Mouse (Mus musculus) neural tube, embryonic 10.5 days (tissue): ENCODE measurements around the gene Cacna1e.

Experiments
- DNase-seq: peaks from one replicate; pipeline ENCODE4 v3.0.0-alpha.2; 2017; ENCODE audit warnings: low spot score; ENCODE audit errors: extremely low spot score

Cacna1e gene

DNA sequence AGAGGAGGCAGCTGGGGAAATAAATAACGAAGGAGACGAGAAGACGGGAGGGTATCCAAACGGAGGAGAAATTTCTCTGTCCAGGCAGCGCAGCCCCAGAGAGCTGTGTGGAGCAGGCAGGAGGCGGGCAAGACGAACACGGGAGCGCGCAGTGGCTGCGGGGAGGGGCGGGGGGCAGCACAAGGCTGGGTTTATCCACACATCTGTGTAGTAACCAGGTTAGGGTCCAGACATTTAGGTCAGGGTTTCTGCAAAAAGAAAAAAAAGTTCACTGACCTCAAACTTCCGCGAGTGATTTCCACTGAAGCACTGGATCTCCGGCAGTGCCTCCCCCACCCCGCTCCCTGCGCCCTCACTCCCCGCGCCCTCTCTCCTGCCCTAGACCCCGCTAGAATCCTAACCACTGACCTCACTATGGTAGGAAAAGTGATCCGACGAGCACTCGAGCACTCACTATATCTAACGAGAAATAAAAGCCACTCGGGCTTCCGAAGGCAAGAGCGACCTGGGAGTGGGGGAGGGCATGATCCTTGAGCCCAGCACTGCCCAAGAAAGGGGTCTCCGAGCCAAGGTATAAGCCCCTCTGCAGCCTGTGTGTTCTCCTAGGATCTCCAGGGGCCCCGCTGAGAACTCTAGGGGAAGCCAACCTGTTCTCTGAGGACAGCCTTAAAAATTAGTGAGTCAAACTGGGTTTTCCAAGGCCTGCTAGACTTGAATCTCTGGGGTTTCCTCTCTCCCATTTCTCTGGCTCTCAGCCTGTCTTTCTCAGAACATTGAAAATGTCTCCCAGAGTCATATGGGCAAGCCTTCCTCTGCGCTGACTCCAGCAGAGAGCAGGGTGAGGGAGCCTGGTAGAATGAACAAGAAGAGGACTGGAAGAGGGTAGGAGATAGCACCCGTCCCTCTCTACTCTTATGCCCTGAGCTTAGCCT is at the start of gene Cacna1e:
Gene Cacna1e (minus strand): TSS at position 227 of the 932 bp plus-strand sequence.
- peak; percentile 53 for DNase-seq

DNA sequence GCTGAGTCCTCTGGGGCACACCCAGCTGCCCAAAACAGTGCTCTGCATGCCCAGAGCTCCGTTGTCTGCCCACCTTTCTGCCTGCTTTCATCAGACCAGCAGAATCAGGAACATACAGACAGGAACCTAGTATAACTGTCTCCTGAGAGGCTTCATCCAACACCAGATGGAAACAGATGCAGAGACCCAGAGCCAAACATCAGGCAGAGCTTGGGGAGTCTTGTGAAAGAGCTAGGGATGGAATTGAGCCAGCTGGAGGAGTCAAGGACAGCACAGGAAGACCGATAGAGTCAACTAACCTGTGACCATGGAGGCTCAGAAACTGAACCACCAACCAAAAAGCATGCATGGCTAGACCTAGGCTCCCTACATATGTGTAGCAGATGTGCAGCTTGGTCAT is 34.1 kb upstream of the Cacna1e start:
- DNase-seq = no peak

DNA sequence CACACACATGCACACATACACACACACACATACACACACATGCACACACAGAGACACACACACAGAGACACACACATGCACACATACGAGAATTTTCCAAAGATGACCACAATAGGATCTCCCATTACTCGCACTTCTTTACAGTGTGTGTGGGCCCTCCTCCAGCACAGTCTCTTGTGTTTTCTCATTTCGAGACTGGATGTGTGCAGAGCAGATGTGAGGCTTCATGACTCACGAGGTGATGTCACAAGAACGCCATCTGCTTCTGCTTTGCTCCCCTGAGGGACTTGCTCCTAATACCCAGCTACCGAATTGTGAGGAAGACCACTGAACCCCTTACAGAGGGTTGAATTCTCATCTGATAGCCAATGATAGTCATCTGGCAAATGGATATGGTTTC is 33.1 kb upstream of the Cacna1e start:
- no peak for DNase-seq

DNA sequence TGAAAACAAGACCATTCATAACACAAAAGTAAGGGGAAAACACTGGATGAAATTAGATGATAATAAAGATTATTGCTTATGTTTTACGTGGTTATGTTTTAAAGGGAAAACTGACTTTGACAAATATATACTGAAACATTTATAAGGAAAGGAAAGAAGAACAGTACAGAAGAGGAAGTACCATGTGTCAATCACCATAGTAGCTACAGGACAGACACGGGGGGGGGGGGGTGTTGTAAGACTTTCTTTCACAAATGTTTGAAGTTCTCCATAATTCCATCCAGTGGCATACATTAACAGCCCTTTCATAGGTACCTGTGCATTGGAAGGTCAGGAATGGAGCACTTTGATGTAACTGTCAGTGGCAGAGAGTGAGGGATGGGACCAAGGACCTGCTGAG is 25.3 kb upstream of the Cacna1e start:
- DNase-seq = no peak

DNA sequence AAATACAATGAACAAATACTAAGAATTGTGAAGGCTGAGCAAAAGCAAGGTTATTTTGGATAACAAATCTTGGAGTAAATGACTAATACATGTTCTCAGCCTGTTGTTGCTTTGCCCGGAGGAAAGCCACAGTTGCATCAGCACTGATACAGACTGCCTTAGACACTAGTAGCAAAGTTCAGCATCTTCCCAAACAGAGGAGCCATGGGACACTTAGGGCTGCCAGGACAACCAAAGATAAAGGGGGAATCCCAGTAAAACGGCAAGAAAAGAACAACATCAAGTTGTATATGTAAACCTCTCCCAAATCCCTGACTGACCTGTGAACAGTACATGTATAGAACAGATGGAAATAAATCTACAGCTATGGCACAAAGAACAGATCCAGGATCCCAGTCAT is 13.1 kb upstream of the Cacna1e start:
- no peak for DNase-seq

DNA sequence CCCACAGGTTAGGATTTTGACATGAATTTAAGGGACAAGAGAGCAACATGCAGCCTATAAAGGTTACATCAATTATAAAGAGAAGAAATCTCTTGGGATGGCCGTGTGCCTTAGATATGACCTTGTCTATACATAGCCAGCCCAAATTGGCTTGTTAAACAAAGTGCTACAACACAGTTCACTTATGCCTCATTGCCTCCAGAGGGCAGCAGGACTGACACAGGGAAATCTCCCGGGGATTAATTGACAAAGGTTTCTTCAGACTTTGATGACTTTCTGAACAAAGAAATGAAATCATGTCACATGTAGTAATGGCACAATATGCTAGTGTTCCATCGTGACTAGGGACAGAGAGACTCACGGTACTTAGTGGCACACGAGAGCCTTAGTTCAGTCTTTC is 5.9 kb upstream of the Cacna1e start:
- no peak for DNase-seq

DNA sequence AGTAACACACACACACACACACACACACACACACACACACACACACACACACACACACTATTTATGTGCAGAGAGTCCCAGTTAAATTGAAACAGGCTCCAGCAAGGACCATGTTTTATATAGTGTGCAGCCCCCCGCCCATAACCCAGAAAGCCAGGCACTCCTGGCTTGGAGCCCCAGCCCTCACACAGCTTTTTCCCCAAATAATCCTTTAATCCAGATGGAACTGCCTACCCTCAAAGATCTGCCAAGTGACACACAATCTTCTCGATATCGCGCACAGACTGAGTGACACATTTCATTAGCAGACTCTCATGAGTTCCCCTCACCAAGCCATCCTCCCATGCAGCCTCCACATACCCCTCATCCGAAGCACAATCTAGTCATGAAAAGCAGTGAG is 4.2 kb upstream of the Cacna1e start:
- no peak for DNase-seq

DNA sequence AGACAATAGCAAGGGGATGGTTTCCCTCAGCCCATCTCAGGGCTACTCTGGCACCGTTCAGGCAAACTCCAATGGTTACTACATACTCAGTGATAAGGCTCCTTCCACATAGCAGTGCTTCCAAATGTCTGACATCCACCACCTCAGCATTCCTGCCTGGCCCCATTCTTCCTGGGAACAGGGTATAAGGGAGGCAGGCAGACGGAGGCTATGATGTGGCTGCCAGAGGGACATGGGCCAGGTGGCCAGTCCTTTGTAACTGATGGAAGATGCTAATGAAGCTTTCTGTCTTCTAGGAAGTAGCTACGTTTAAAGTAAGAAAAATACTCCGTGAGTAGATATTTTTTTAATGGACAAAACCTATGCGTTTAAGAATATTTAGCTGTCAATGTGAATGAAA is 3.7 kb upstream of the Cacna1e start:
- DNase-seq = no peak

DNA sequence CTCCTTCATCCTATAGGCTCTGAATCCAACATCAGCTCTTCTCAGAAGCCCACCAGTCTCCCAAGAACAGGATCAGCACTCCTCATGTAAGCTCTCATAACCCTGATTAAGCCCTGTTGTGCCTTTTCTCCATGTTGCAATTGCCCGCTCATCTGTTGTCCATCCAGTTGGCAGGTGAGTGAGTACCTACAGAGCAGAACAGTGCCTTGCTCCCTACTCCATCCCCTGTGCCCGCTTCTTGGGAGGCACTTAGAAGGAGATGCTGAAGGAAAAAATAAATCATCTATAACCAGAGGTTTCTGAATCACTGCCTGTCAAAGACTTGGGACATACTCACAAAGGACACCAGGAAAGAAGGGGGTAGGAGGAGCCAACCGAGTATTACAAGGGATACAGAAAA is 3.2 kb upstream of the Cacna1e start:
- no peak for DNase-seq

DNA sequence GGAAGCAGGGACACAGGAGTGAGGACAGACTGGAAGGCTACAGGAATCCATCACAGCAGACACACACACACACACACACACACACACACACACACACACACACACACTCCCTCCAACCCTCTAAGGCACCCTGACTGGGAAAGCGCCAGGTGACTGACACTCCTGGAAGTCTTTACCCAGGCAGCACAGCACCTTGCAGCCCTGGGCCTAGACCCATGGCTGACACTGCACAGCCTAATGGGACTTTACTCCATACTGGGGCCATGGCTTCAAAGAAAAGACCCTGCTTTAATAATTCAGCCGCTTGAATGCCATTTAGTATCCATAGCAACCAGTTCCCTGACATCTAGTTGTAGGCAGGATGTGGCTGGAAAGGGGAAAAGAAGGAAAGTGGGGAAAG is 2.3 kb upstream of the Cacna1e start:
- no peak for DNase-seq

DNA sequence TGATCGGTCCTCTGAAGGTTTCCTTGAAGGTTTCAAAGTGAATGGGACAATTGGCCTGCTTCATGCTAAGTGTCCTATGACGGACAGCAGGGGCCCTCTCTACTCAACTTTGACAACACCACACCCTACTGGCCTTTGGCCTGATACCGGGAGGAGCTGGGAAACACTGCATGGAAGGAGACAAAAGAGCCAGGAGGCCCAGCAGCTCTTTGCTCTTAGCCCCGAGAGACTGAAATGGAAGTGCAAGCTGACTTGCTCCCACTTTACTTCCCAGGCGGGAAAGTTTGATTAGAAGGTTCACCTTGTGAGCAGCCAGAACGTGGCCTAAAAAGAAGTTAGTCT is 877 bp upstream of the Cacna1e start:
- no peak for DNase-seq

DNA sequence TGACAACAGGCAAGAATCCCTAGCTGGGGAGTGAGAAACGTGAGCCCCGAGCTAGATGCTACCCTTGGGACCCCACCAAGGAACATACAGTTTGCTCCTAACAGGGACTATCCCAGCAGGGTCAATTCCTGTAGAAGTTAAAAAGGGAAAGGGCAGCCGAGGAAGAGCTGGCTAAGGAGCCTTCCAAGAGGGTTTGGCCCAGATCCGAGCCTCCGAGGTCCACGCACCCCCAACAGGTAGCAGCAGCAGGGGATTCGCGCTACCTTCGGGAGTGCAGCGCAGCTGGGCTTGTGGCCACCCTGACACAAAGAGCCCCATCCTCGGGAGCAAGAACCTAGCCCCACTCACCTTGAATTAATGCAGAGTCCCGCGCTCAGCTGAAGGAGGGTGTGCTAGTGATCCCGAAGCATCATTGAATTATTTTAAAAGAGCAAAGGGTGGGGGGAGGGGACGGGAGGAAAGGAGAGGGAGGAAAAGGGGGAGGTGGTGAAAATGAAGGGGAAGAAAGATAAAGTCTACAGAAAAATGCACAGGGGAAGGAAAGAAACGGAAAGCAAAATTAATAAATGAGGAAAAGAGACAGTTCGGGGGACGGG is 607 bp downstream of the Cacna1e start:
- DNase-seq = peak; percentile 22

DNA sequence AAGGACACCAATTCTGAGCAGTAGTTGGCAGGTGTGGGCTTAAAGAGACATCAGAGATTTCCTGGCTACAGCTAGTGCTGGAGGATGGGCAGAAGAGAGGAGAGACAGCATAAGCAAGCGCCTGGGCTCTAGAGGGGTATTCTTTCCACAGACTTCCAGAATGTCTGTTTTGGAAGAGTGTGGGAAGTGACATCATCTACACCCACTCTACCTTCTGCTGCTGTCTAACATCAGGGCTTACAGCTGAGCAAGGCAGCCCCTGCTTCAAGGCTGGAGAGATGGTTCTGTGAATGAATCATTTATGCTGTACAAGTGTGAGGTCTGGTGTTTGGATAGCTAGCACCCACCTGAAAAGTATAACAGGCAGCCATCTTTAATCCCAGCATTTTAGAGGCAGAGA is 18.3 kb downstream of the Cacna1e start:
- DNase-seq = no peak

DNA sequence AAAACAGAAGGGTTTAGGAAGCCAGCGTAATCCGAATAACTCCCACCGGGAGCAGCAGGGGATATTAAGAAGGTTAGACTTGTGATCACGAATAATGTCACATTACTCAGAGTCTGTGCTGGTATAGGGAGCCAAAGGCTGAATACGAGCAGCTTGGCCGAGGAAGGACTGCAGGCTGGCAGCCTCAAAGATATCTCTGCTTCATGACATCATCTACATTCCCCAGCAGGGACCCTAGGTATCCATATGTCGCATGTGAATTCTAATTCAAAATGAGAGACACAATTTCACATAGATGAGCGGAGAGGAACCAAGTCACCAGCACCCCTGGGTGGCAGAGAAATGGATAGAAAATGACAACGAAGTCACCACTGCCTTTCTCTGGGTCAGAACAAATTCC is 22.9 kb downstream of the Cacna1e start:
- DNase-seq = no peak

DNA sequence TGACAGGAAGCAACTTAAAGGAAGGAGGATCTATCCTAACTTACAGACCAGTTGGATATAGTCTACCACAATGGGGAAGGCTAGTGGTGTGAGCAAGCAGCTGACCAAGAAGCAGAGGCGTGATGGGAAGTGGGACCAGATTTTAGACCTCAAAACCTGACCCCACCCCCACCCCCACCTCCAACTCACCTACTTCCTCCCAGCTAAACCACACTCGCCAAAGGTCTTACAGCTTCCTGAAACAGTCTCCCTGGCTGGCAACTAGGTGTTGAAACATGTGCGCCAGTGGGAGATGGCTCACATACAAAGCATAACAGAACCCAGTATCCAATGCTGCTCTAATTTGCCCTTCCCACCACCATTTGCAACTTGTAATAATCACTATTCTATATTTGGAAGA is 29.7 kb downstream of the Cacna1e start:
- DNase-seq = no peak

DNA sequence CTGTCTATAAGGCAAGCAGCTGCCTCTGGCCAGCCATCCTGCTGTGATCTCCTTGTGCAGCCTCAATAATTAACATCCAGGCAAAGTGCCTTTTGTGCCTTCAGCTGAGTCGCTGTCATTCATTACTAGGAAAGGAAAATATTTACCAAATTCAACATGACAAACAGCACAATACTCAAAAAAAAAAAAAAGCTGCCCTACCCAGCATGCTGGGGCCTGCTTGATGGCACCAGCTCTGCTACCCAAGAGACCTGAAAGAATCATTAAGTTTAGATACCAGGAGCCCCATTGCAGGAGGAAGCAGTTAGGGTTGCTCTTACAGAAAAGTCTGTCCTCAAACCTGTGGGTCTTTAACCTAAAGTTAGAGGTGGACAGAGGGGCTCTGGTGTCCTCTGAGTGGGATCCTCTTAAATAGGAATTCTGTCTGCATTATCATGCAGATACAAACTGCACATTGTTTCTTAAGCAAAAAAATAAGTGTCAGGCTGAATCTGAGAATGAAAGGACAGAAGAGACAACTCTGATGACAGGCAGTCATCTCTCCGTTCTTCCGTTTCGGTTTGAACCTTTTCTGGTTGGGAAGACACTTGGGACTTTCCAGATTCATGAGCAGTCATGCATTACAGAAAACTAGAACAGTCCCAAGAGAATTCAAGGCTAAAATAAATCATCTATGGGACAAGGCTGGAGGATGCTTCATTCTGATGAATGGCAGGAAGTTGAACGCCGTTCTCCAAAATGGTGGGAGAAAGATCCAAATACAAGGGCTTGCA is 33.6 kb downstream of the Cacna1e start:
- no peak for DNase-seq

DNA sequence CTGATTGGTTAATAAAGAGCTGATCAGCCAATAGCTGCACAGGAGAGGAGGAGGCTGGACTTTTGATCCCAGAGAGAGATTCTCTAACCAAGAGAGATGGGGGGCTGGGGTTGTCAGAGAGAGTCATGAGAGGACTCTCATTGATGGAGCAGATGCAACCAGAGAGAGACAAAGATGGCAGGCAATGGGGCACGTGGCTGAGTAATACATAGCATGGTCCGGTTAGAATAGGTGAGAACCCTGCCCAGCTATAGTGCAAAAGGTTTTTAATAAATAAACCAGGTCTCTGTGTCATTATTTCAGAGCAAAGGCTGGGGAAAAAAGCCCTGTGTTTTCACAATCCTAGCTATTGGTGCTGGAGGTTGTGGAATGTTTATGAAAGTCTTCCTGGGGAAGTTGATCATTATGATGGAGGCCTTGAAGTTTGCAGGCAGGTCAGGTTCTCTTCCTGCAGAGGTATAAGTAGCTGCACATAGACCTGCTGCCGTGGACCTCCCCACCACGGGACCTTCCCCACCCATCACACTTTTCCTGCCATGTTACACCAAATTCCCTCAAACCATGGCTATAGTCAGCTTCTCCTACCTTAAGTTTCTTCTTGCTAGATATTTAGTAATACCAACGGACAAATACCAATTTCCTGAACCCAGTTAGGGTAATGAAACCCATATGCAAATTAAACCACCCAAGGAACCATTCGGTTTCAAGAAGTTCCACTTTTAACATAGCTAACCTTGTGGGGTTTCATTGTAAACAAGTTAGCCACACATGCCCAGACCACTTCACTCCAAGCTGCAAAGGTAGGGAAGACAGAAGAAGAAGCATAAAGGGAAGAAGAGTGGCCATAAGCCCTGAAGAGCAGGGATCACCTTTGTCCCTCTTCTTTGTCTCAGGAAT is 35.4 kb downstream of the Cacna1e start:
- DNase-seq = no peak

DNA sequence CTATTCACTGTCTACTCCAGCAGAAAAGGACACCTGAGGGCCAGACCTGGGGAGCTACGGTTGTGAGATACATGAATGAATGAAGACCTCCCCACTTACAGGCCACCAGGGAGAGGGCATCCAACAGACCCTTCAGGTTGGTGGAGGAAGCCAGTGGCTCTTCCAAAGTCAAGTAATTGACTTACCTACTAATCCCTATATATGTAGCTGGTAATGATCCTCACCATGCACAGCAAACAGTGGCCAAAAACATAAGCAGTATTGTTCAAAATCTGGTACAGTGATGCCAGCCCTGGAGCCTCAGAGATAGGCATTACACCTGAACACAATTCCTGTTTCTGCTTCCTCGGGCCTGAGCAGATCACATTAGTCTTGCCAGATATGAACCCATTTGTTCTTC is 37.4 kb downstream of the Cacna1e start:
- no peak for DNase-seq

DNA sequence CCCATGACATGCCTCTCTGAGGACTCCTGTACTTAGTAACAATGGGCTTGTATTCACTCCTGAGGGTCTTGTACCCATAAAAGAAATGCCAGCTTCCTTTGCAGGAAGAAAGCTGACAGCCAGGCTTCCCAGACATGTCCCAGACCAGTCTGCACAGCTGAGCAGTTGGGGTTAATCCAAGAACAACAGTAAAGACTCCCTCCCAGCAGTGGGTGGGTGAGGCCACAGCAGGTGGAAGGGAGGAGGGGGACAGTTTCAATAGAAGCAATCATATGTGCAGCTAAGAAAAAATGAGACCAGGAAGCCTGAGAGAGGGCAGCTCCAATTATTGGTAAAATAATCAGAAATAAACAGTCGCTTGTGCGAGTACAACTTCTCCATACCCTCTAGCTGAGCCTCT is 40.9 kb downstream of the Cacna1e start:
- DNase-seq = no peak

DNA sequence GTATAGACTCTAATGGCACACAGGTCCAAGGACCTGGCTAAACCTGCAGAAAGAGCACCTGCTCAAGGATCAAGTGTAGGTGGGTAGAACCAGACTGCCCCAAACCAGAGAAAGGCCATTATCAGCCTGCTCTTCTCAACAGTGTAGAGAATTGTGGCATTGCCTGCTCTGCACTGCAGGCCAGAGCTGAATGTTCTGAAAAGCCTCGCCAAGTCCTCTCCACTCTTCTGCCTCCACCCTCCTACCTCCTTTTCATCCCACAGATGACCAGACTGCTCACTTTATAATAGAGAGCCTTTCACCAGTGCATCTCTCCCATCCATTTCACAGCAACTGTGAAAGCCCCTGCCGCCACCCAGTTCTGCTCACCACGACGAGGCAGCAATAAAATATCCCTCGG is 42.0 kb downstream of the Cacna1e start:
- no peak for DNase-seq

DNA sequence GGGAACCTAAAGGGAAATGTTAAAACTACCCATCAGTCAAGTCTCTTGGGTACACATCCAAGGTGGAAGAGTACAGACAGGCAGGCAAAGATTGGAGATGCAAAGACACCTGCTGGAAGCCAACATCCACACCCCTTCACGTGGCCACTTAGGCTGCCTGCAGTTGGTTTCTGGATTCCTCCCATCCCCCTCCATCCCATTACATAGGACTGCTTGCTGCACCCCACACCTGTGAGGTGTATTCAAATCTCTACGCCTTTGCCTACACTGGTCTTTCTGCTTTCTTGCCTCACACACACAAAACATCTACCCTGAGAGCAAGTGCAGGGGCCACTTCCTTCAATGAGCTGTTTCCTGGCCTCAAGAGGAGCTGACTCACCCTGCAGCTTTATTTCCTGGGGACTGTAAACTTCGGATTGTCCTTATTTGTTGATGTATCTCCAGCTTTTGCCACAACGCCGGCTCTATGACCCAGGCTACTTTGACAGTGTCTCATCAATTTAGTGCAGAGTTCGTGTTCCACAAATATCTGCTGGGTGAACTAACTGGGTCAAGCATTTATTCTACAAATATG is 43.2 kb downstream of the Cacna1e start:
- no peak for DNase-seq
